Mouse (Mus musculus): ENCODE results near the gene Adra2a. TPM values are rescaled to one million over a fixed set of nuclear protein-coding genes. Genes with fewer than 3 reads are reported as not detected.

Gene Adra2a
- total and polyA plus RNA-seq, 2 experiments from 2014 or later: 2.9 to 30.5 TPM

DNA sequence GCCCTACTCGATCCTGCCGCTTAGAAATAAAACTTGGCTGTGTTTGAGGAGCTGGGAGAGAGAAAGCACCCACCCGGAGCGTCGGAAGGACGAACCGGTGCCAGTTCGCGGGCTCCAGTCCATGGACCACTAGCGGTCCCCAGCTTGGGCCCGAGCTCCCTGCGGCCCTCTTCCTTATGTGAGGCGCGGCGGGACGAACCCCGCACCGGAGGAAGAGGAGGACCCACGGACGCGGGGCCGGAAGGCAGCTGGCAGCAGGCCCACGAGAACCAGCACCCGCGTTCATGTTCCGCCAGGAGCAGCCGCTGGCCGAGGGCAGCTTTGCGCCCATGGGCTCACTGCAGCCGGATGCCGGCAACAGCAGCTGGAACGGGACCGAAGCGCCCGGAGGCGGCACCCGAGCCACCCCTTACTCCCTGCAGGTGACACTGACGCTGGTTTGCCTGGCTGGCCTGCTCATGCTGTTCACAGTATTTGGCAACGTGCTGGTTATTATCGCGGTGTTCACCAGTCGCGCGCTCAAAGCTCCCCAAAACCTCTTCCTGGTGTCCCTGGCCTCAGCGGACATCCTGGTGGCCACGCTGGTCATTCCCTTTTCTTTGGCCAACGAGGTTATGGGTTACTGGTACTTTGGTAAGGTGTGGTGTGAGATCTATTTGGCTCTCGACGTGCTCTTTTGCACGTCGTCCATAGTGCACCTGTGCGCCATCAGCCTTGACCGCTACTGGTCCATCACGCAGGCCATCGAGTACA, 2.2 kb downstream of the Adra2a start:
- Histone ChIP-seq H3K4me1 (ENCODE audit: insufficient read depth, low read length) (peaks cover 11% of the 10 kb centered on the region; the same call in 1 of the 2 replicates), H3K27ac (ENCODE audit: low read depth, low read length) (peak overlapping the region; percentile 55), H3K27me3 (ENCODE audit: insufficient read depth, low read length) (peaks cover 17% of the 10 kb centered on the region; the same call in 1 of the 2 replicates), H3K4me3 (ENCODE audit: low read depth, low read length) (peak overlapping the region; percentile 65), H3K4me2 (ENCODE audit: low read depth, low read length, poor library complexity, severe bottlenecking) (peak overlapping the region; percentile 97), H3K36me3 (ENCODE audit: insufficient read depth, low read length) (no peaks in the 10 kb centered on the region), H3K9ac (replicated peaks; ENCODE audit: low read length, poor library complexity, severe bottlenecking) (peak overlapping the region; percentile 57), H3K9me3 (ENCODE audit: low read length) (no peaks in the 10 kb centered on the region)
- WGBS: 2% methylated on average over 53 of the region's 55 CpGs
- ATAC-seq (ENCODE audit: low FRiP score) (no peak), DNase-seq (ENCODE audit: low spot score) (peak; percentile 30)
- no peak for TF ChIP-seq CTCF (IDR thresholded peaks at IDR 0.05)

DNA sequence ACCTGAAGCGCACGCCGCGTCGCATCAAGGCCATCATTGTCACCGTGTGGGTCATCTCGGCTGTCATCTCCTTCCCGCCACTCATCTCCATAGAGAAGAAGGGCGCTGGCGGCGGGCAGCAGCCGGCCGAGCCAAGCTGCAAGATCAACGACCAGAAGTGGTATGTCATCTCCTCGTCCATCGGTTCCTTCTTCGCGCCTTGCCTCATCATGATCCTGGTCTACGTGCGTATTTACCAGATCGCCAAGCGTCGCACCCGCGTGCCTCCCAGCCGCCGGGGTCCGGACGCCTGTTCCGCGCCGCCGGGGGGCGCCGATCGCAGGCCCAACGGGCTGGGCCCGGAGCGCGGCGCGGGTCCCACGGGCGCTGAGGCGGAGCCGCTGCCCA, 2.7 kb downstream of the Adra2a start:
- Histone ChIP-seq H3K4me2 (ENCODE audit: low read depth, low read length, poor library complexity, severe bottlenecking) (peak overlapping the region; percentile 97), H3K9ac (replicated peaks; ENCODE audit: low read length, poor library complexity, severe bottlenecking) (peak overlapping the region; percentile 57), H3K4me1 (ENCODE audit: insufficient read depth, low read length) (peaks cover 11% of the 10 kb centered on the region; the same call in 1 of the 2 replicates), H3K27me3 (ENCODE audit: insufficient read depth, low read length) (peaks cover 17% of the 10 kb centered on the region; the same call in 1 of the 2 replicates), H3K27ac (ENCODE audit: low read depth, low read length) (0 out of 2 replicates have a peak overlapping the region, but pooled peaks have one; percentile 12), H3K4me3 (ENCODE audit: low read depth, low read length) (peak overlapping the region; percentile 65), H3K9me3 (ENCODE audit: low read length) (no peaks in the 10 kb centered on the region), H3K36me3 (ENCODE audit: insufficient read depth, low read length) (no peaks in the 10 kb centered on the region)
- ATAC-seq (ENCODE audit: low FRiP score) (no peak), DNase-seq (ENCODE audit: low spot score) (peak; percentile 13)
- 1% methylated on average over 46 of the region's 46 CpGs for whole genome bisulfite sequencing
- TF ChIP-seq CTCF (IDR thresholded peaks at IDR 0.05): no peak; the same call in 1 of the 2 replicates

DNA sequence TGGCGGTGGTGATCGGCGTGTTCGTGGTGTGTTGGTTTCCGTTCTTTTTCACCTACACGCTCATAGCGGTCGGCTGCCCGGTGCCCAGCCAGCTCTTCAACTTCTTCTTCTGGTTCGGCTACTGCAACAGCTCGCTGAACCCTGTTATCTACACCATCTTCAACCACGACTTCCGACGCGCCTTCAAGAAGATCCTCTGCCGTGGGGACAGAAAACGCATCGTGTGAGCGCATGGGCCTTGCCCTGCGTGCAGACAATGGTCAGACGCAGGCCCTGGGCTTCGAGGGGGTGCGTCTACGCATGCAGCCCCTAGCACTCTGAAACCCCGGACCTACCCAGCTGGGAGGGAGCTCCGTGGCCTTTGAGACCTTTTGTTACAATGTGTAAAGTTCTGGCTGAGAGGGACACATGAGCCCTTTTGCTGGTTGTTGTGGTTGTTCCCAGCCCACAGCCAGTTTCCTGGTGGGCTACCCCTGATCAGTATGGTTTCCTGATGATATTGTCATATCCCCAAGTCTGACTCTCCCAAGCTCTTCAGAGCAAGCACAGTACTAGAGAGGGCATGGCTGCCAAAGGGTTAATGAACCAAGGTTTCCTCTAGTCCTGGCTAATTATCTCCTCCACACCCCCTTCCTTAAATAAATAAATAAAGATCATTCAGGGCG, 3.6 kb downstream of the Adra2a start:
- no peak for TF ChIP-seq CTCF (IDR thresholded peaks at IDR 0.05)
- H3K4me2 ChIP-seq (ENCODE audit: low read depth, low read length, poor library complexity, severe bottlenecking): peak overlapping the region; percentile 97
- peaks cover 11% of the 10 kb centered on the region; the same call in 1 of the 2 replicates for H3K4me1 ChIP-seq (ENCODE audit: insufficient read depth, low read length)
- no peak overlapping the region for H3K27ac ChIP-seq (ENCODE audit: low read depth, low read length)
- peaks cover 17% of the 10 kb centered on the region; the same call in 1 of the 2 replicates for H3K27me3 ChIP-seq (ENCODE audit: insufficient read depth, low read length)
- 2% methylated on average over 27 of the region's 27 CpGs for WGBS
- no peak for ATAC-seq (ENCODE audit: low FRiP score)
- DNase-seq (ENCODE audit: low spot score): peak; percentile 28
- peak overlapping the region; percentile 65 for H3K4me3 ChIP-seq (ENCODE audit: low read depth, low read length)
- peak overlapping the region; percentile 57 for H3K9ac ChIP-seq (replicated peaks; ENCODE audit: low read length, poor library complexity, severe bottlenecking)
- no peaks in the 10 kb centered on the region for H3K9me3 ChIP-seq (ENCODE audit: low read length)
- H3K36me3 ChIP-seq (ENCODE audit: insufficient read depth, low read length): no peaks in the 10 kb centered on the region

DNA sequence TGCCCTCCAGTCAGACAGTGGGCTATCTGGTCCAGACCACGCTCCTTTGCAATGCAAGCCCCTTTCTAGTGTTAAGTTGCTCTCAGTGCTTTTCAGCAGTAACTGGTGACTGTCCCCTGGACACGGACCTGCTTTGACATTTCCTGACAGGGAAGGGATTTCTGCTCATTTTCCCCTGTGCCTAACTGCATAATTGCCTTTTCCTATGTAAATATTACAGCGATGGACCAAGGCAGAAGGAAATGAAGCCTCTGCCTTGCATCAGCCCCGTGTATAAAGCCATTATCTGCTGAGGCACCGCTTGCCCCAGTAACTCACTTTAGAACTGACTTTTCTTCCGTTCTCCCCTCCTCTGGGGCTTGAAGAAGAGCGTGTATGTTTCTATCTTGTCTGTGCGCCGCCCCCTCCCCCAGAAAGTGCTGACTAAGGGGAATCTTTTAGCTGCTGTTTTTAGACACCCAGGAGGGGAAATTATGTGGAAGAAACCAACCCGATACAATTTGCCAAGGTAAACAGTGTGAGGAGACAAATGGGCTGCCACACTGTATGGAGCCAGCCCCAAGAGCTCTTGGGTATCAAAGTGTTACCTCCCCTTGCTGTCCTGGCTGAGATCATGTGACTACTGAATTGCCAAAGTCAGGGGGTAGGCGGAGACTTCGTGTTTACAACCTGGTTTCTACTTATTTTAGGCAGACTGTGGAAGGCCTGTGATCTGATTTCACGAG, 4.4 kb downstream of the Adra2a start:
- 15% methylated on average over 13 of the region's 13 CpGs for WGBS
- no peaks in the 10 kb centered on the region for H3K36me3 ChIP-seq (ENCODE audit: insufficient read depth, low read length)
- TF ChIP-seq CTCF (IDR thresholded peaks at IDR 0.05): no peak
- H3K9me3 ChIP-seq (ENCODE audit: low read length): no peaks in the 10 kb centered on the region
- no peak for DNase-seq (ENCODE audit: low spot score)
- H3K27me3 ChIP-seq (ENCODE audit: insufficient read depth, low read length): peaks cover 17% of the 10 kb centered on the region; the same call in 1 of the 2 replicates
- peak overlapping the region; percentile 97 for H3K4me2 ChIP-seq (ENCODE audit: low read depth, low read length, poor library complexity, severe bottlenecking)
- no peak for ATAC-seq (ENCODE audit: low FRiP score)
- no peak overlapping the region for H3K27ac ChIP-seq (ENCODE audit: low read depth, low read length)
- peaks cover 11% of the 10 kb centered on the region; the same call in 1 of the 2 replicates for H3K4me1 ChIP-seq (ENCODE audit: insufficient read depth, low read length)
- H3K4me3 ChIP-seq (ENCODE audit: low read depth, low read length): peak overlapping the region; percentile 65; the same call in 1 of the 2 replicates
- 0 out of 2 replicates have a peak overlapping the region, but pooled peaks have one; percentile 57 for H3K9ac ChIP-seq (replicated peaks; ENCODE audit: low read length, poor library complexity, severe bottlenecking)

DNA sequence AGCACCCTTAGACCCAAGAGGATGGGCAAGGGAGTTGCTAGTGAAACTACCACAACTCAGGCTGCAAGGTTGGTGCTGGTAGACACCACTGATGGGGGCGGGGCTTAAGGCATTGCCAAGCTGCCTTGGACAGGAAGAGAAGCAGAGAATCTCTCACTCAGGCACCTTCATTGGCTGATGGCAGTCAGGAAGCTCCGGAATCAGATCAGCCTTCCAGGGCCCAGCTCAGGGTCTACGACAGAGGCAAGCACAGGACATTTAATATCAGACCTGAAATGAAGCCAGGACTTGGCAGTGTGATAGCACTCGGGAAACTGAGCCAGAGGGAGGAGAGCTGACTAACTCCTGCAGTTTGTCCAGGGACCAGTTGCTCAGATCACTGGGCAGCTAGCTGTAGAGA, 7.7 kb downstream of the Adra2a start:
- no peaks in the 10 kb centered on the region for H3K36me3 ChIP-seq (ENCODE audit: insufficient read depth, low read length)
- no peak for TF ChIP-seq CTCF (IDR thresholded peaks at IDR 0.05)
- no peak for DNase-seq (ENCODE audit: low spot score)
- peaks cover 17% of the 10 kb centered on the region; the same call in 1 of the 2 replicates for H3K27me3 ChIP-seq (ENCODE audit: insufficient read depth, low read length)
- no peak overlapping the region for H3K27ac ChIP-seq (ENCODE audit: low read depth, low read length)
- WGBS: 72% methylated on average over 4 of the region's 4 CpGs
- no peak for ATAC-seq (ENCODE audit: low FRiP score)
- peaks cover 3% of the 10 kb centered on the region; the same call in 1 of the 2 replicates for H3K4me1 ChIP-seq (ENCODE audit: insufficient read depth, low read length)
- no peak overlapping the region for H3K4me3 ChIP-seq (ENCODE audit: low read depth, low read length)
- H3K9me3 ChIP-seq (ENCODE audit: low read length): no peaks in the 10 kb centered on the region
- H3K9ac ChIP-seq (replicated peaks; ENCODE audit: low read length, poor library complexity, severe bottlenecking): no peak overlapping the region
- H3K4me2 ChIP-seq (ENCODE audit: low read depth, low read length, poor library complexity, severe bottlenecking): no peak overlapping the region

Data from midbrain, postnatal 0 days (tissue).